Mouse (Mus musculus): Measurements from ENCODE around the gene Sema3a. TPM values are rescaled to one million over a fixed set of nuclear protein-coding genes. Genes with fewer than 3 reads are reported as not detected.

Sema3a gene
- polyA plus RNA-seq, 1 experiment from 2014 or later, result 2.0 TPM

- Histone ChIP-seq H3K4me1 (replicated peaks) (no peaks in the 10 kb centered on the region), H3K36me3 (no peaks in the 10 kb centered on the region), H3K9ac (no peak overlapping the region), H3K4me3 (replicated peaks) (no peak overlapping the region), H3K9me3 (replicated peaks) (no peaks in the 10 kb centered on the region), H3K27me3 (no peaks in the 10 kb centered on the region), H3K27ac (no peak overlapping the region), H3K4me2 (no peak overlapping the region)
- ATAC-seq (ENCODE audit: low read depth) (no peak), DNase-seq (no peak)
- WGBS (ENCODE audit: insufficient replicate concordance), result 31% methylated on average over 4 of the region's 4 CpGs
Observed at GRCm38 (mm10) chr5:13505839-13506499, 380.8 kb downstream of the Sema3a start.

DNA sequence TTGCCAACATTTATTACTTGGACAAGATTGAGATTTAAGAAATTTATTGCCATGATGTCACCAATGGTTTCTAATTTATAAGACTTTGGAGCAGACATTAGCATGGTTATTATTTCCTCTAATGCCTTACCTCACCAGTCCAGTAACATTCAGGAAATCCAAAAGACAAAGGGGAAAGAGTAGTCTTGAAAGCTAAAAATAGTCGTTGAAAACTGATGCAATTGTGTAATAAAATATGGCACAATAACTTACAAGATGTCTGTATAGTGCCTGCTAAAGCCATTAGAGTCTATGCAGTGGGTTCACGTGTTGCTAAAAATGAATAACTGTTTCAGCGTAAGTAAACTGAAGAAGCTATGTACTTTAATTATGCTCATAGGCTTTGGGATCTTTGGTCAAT lies 383.9 kb downstream of the Sema3a start:
- H3K4me3 ChIP-seq (replicated peaks), result no peak overlapping the region
- no peaks in the 10 kb centered on the region for H3K9me3 ChIP-seq (replicated peaks)
- DNase-seq (no peak), ATAC-seq (ENCODE audit: low read depth) (no peak)
- no peaks in the 10 kb centered on the region for H3K27me3 ChIP-seq
- H3K36me3 ChIP-seq, result no peaks in the 10 kb centered on the region
- H3K4me2 ChIP-seq, result no peak overlapping the region
- WGBS (ENCODE audit: insufficient replicate concordance), result 61% methylated on average over 3 of the region's 3 CpGs
- no peak overlapping the region for H3K27ac ChIP-seq
- no peak overlapping the region for H3K9ac ChIP-seq
- H3K4me1 ChIP-seq (replicated peaks), result no peaks in the 10 kb centered on the region

GRCm38 (mm10) chr5:13517018-13517417 lies 391.8 kb downstream of the Sema3a start:
- no peak overlapping the region for H3K9ac ChIP-seq
- no peaks in the 10 kb centered on the region for H3K9me3 ChIP-seq (replicated peaks)
- H3K4me1 ChIP-seq (replicated peaks), result no peaks in the 10 kb centered on the region
- H3K36me3 ChIP-seq, result no peaks in the 10 kb centered on the region
- no peak overlapping the region for H3K4me3 ChIP-seq (replicated peaks)
- DNase-seq (no peak), ATAC-seq (ENCODE audit: low read depth) (no peak)
- H3K4me2 ChIP-seq, result no peak overlapping the region
- H3K27me3 ChIP-seq, result no peaks in the 10 kb centered on the region
- WGBS (ENCODE audit: insufficient replicate concordance), result 82% methylated on average over 4 of the region's 4 CpGs
- H3K27ac ChIP-seq, result no peak overlapping the region

GRCm38 (mm10) chr5:13525597-13525996 lies 400.4 kb downstream of the Sema3a start:
- Histone ChIP-seq H3K36me3 (no peaks in the 10 kb centered on the region), H3K4me1 (replicated peaks) (no peaks in the 10 kb centered on the region), H3K27ac (no peak overlapping the region), H3K9me3 (replicated peaks) (no peaks in the 10 kb centered on the region), H3K9ac (no peak overlapping the region), H3K4me2 (no peak overlapping the region), H3K4me3 (replicated peaks) (no peak overlapping the region), H3K27me3 (no peaks in the 10 kb centered on the region)
- 42% methylated on average over 3 of the region's 3 CpGs for WGBS (ENCODE audit: insufficient replicate concordance)
- DNase-seq (no peak), ATAC-seq (ENCODE audit: low read depth) (no peak)

DNA sequence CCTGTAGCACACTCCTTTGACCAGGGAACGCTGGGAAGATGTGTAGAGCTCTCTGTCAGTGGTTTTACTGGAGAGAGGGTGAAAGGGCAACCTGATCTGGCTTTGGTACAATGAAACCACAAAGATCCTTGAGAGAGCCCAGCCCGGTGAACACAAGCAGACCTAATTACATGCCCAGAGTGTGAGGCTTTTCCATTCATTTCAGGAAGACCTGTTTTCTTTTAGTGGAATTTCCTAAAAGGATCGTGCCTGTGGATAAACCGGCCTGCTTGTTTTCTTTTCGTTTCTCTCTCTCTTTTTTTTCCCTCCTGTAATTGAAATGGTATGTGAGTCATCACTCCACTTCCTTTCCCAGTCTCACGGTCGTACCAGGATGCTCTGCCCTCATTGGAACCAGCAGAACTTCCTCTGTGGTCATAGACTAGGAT lies 401.8 kb downstream of the Sema3a start:
- no peak for ATAC-seq (ENCODE audit: low read depth)
- no peaks in the 10 kb centered on the region for H3K4me1 ChIP-seq (replicated peaks)
- no peak overlapping the region for H3K27ac ChIP-seq
- H3K9me3 ChIP-seq (replicated peaks), result no peaks in the 10 kb centered on the region
- H3K27me3 ChIP-seq, result no peaks in the 10 kb centered on the region
- H3K36me3 ChIP-seq, result no peaks in the 10 kb centered on the region
- DNase-seq, result no peak
- H3K4me2 ChIP-seq, result no peak overlapping the region
- H3K4me3 ChIP-seq (replicated peaks), result no peak overlapping the region
- no peak overlapping the region for H3K9ac ChIP-seq
- 12% methylated on average over 7 of the region's 7 CpGs for WGBS (ENCODE audit: insufficient replicate concordance)

DNA sequence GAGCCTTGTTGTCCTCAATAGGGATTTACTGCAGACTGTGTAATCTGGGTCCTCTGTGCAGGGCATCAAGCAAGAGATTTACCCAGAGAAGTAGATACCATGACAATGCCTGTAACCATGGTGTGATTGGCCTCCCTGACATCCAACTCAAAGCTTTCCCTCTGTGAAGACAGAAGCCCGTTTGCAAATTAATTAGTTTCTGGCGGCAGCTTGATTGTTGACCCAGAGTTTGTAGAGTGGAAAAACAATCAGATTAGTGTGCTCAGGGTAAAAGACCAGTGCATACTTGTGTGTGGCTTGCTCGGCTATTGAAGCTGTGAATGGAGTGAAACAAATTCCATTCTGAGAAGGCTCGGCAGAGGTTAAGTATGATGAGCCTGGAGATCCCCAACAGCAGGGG lies 404.0 kb downstream of the Sema3a start:
- Histone ChIP-seq H3K27me3 (no peaks in the 10 kb centered on the region), H3K4me1 (replicated peaks) (no peaks in the 10 kb centered on the region), H3K9me3 (replicated peaks) (no peaks in the 10 kb centered on the region), H3K36me3 (no peaks in the 10 kb centered on the region), H3K4me2 (no peak overlapping the region), H3K4me3 (replicated peaks) (no peak overlapping the region), H3K9ac (no peak overlapping the region), H3K27ac (no peak overlapping the region)
- no peak for ATAC-seq (ENCODE audit: low read depth)
- WGBS (ENCODE audit: insufficient replicate concordance), result 46% methylated on average over 4 of the region's 4 CpGs
- no peak for DNase-seq

DNA sequence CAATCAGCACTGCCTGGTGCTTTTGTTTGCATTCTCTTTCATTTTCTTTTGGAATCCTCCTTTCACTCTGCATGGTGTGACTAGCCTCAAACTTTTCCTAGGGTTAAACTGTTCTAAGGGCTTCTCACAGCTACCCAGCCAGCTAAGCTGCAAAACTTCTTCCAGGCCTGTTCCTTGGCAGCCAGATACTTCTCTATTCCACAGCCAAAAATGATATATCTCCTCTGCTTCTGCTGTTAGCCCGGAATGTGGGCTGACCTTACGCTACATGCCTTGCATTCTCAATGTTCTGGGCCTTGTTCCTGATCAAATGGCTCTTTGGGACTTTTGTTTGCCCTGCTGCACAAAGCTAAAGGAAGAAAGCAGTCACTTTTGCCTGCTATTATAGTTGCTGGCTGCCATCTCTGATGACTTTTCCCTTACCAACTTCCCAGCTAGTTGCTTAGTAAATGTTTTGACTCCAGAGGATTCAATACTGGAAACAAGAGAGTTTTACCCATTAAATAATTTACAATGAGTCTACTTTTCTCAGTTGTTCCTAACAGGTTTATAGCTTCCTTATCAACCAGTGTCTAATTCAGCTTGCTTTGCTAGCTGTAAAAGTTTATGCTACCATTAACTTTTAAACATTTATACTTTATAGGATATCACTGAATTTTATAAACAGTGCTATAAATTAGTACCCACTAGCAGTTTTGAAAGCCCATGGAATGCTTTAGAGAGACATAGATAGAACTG lies 422.4 kb downstream of the Sema3a start:
- 45% methylated on average over 2 of the region's 2 CpGs for WGBS (ENCODE audit: insufficient replicate concordance)
- Histone ChIP-seq H3K4me3 (replicated peaks) (no peak overlapping the region), H3K36me3 (no peaks in the 10 kb centered on the region), H3K4me1 (replicated peaks) (no peaks in the 10 kb centered on the region), H3K4me2 (no peak overlapping the region), H3K9ac (no peak overlapping the region), H3K9me3 (replicated peaks) (no peaks in the 10 kb centered on the region), H3K27me3 (no peaks in the 10 kb centered on the region), H3K27ac (no peak overlapping the region)
- ATAC-seq (ENCODE audit: low read depth) (no peak), DNase-seq (no peak)

GRCm38 (mm10) chr5:13548210-13548554 lies 423.0 kb downstream of the Sema3a start:
- Histone ChIP-seq H3K4me1 (replicated peaks) (no peaks in the 10 kb centered on the region), H3K9ac (no peak overlapping the region), H3K9me3 (replicated peaks) (no peaks in the 10 kb centered on the region), H3K27ac (no peak overlapping the region), H3K4me3 (replicated peaks) (no peak overlapping the region), H3K27me3 (no peaks in the 10 kb centered on the region), H3K4me2 (no peak overlapping the region), H3K36me3 (no peaks in the 10 kb centered on the region)
- WGBS (ENCODE audit: insufficient replicate concordance), result 39% methylated on average over 1 of the region's 1 CpGs
- no peak for ATAC-seq (ENCODE audit: low read depth)
- DNase-seq, result no peak

DNA sequence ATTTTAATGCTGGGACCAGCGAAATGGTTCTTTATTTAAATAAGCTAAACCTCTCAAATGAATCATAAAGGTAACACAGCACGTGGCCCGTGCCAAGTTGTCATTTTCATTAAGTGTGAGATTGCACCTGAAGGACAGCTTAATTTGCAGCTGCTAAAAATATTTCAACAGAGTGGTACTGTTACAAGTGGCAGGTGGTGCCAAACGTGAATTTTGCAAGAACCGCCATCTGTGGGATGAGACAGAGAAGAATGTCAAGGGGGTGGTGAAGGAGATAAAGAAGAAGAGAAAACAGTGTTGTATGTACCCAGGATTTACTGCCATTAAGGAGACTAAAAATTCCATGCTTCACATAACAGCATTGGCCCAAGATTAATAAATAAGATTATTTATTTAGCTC lies 423.9 kb downstream of the Sema3a start:
- H3K4me2 ChIP-seq, result no peak overlapping the region
- no peaks in the 10 kb centered on the region for H3K36me3 ChIP-seq
- WGBS (ENCODE audit: insufficient replicate concordance), result 59% methylated on average over 5 of the region's 5 CpGs
- H3K27ac ChIP-seq, result no peak overlapping the region
- H3K4me3 ChIP-seq (replicated peaks), result no peak overlapping the region
- no peaks in the 10 kb centered on the region for H3K27me3 ChIP-seq
- H3K9ac ChIP-seq, result no peak overlapping the region
- no peak for DNase-seq
- H3K9me3 ChIP-seq (replicated peaks), result no peaks in the 10 kb centered on the region
- no peaks in the 10 kb centered on the region for H3K4me1 ChIP-seq (replicated peaks)
- no peak for ATAC-seq (ENCODE audit: low read depth)

GRCm38 (mm10) chr5:13550953-13551352 lies 425.7 kb downstream of the Sema3a start:
- Histone ChIP-seq H3K9me3 (replicated peaks) (no peaks in the 10 kb centered on the region), H3K4me1 (replicated peaks) (no peaks in the 10 kb centered on the region), H3K4me3 (replicated peaks) (no peak overlapping the region), H3K9ac (no peak overlapping the region), H3K27ac (no peak overlapping the region), H3K4me2 (no peak overlapping the region), H3K27me3 (no peaks in the 10 kb centered on the region), H3K36me3 (no peaks in the 10 kb centered on the region)
- DNase-seq, result no peak
- WGBS (ENCODE audit: insufficient replicate concordance), result 70% methylated on average over 1 of the region's 1 CpGs
- no peak for ATAC-seq (ENCODE audit: low read depth)

- H3K4me2 ChIP-seq, result no peak overlapping the region
- no peak overlapping the region for H3K27ac ChIP-seq
- H3K4me1 ChIP-seq (replicated peaks), result no peaks in the 10 kb centered on the region
- H3K4me3 ChIP-seq (replicated peaks), result no peak overlapping the region
- 59% methylated on average over 4 of the region's 4 CpGs for WGBS (ENCODE audit: insufficient replicate concordance)
- H3K27me3 ChIP-seq, result no peaks in the 10 kb centered on the region
- ATAC-seq (ENCODE audit: low read depth), result no peak
- H3K36me3 ChIP-seq, result no peaks in the 10 kb centered on the region
- H3K9me3 ChIP-seq (replicated peaks), result no peaks in the 10 kb centered on the region
- no peak overlapping the region for H3K9ac ChIP-seq
- DNase-seq, result no peak
Observed at GRCm38 (mm10) chr5:13557257-13557656, 432.0 kb downstream of the Sema3a start.

DNA sequence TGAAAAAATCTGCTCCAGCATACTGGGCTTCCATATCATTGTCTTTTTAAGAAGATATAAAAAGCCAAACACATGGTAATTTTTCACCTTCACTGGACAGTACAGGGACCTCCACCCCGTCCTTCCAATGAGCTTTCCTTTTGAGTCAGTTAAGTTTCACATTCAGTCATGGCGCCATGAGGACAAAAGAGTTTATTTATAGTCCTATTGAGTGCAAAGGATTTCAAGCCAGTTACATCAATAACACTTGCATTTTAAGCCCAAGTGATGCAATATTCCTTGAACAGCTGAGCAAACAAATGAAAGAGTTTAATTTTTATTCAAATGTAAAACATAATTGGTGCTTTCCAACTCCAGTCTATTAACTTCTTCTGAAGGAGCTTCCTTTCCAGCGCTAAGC lies 448.7 kb downstream of the Sema3a start:
- WGBS (ENCODE audit: insufficient replicate concordance), result 69% methylated on average over 3 of the region's 3 CpGs
- no peak overlapping the region for H3K27ac ChIP-seq
- no peaks in the 10 kb centered on the region for H3K9me3 ChIP-seq (replicated peaks)
- H3K4me3 ChIP-seq (replicated peaks), result no peak overlapping the region
- no peaks in the 10 kb centered on the region for H3K4me1 ChIP-seq (replicated peaks)
- DNase-seq (no peak), ATAC-seq (ENCODE audit: low read depth) (no peak)
- H3K4me2 ChIP-seq, result no peak overlapping the region
- no peaks in the 10 kb centered on the region for H3K36me3 ChIP-seq
- H3K9ac ChIP-seq, result no peak overlapping the region
- no peaks in the 10 kb centered on the region for H3K27me3 ChIP-seq
